Mouse (Mus musculus) liver, embryonic 11.5 days (tissue): ENCODE measurements around the gene Papola. TPM values are rescaled to one million over a fixed set of nuclear protein-coding genes. Genes with fewer than 3 reads are reported as not detected.

ENCODE experiments used
- ATAC-seq: fragments of 200-750 bp; cut with Nextera tagmentation; replicated peaks from 2 replicates; pipeline ENCODE4 v1.8.0; 2017; ENCODE audit warnings: moderate number of reproducible peaks, mild to moderate bottlenecking, moderate TSS enrichment, moderate library complexity; ENCODE audit not compliant: low FRiP score
- DNase-seq: peaks from one replicate; pipeline ENCODE4 v3.0.0-alpha.2; 2017; ENCODE audit warnings: low spot score
- H3K27ac ChIP-seq: fragments of 300-500 bp; sonication (generic); 2 replicates; pipeline ENCODE4 v1.5.1; 2014; ENCODE audit warnings: mild to moderate bottlenecking, low read depth, low read length, control low read depth
- H3K27me3 ChIP-seq: fragments of 300-500 bp; sonication (generic); replicated peaks from 2 replicates; pipeline ENCODE4 v1.6.1; 2014; ENCODE audit warnings: low read length, mixed read lengths; ENCODE audit not compliant: control insufficient read depth, insufficient read depth
- H3K36me3 ChIP-seq: fragments of 300-500 bp; sonication (generic); 2 replicates; pipeline ENCODE4 v1.6.1; 2014; ENCODE audit warnings: mild to moderate bottlenecking, low read length, moderate library complexity, mixed read lengths; ENCODE audit not compliant: control insufficient read depth, insufficient read depth
- H3K4me1 ChIP-seq: fragments of 300-500 bp; sonication (generic); replicated peaks from 2 replicates; pipeline ENCODE4 v1.6.1; 2014; ENCODE audit warnings: low read length, mixed read lengths; ENCODE audit not compliant: control insufficient read depth, insufficient read depth
- H3K4me2 ChIP-seq: fragments of 300-500 bp; sonication (generic); 2 replicates; pipeline ENCODE4 v1.6.1; 2014; ENCODE audit warnings: mild to moderate bottlenecking, control low read depth, moderate library complexity
- H3K4me3 ChIP-seq: fragments of 300-500 bp; sonication (generic); 2 replicates; pipeline ENCODE4 v1.5.1; 2014; ENCODE audit warnings: low read depth, low read length, control low read depth
- H3K9ac ChIP-seq: fragments of 300-500 bp; sonication (generic); 2 replicates; pipeline ENCODE4 v1.6.1; 2014; ENCODE audit warnings: low read depth, low read length, control low read depth
- H3K9me3 ChIP-seq: fragments of 300-500 bp; sonication (generic); 2 replicates; pipeline ENCODE4 v1.6.1; 2016; ENCODE audit warnings: low read length, inconsistent platforms, mixed read lengths; ENCODE audit not compliant: control insufficient read depth
- WGBS: fragments of 180-500 bp; shearing (Covaris S2); extraction: QIAGEN DNeasy Blood & Tissue Kit; methylation state at CpG from one replicate; pipeline ENCODE4 v1.1.7; 2014; 5-methylcytosine and 5-hydroxymethylcytosine counted together
- polyA plus RNA-seq: library from polyadenylated mRNA; unstranded; fragments of >200 nt; fragmentation: Nextera tagmentation; extraction: Ambion mirVana; gene quantifications from 2 replicates; pipeline ENCODE4 v1.2.1, GENCODE M21; 2014

The Papola gene
- polyA plus RNA-seq, 1 experiment from 2014 or later, result 178 TPM

DNA sequence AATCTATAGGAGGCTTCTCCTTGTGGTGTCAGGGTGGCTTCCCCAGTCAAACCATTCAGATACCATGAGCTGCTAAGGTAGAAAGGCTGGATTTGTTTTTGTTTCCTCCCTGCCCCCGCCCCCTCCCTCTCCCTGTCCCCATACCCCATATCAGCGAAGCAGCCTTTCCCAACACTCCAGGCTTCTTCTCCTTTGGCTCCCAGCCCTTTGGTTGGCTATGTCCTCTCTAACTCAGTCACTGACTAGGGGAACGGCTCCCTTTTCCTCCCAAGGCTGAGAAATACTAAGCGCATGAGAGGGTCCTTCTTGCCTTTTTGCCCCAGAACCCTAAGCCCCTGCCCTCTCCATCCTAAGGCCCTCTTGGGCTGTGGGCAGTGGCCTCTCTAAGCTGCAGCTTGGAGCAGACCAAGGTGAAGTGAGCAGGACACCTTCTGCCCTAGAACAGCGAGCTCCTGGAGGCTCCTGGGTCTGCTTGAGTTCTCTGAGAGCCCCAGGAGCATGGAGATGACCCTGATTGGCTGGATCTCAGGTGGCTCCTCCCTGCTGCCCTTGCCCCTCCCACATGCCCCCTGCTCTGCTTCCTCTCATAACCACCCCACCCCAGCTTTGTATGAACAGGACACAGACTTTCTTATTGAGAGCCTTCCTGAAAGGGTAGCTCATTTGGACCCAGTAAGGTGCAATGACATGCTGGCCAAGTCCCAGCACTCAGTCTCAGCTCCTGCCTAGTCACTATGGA is 73.6 kb downstream of the Papola start:
- 0 out of 2 replicates have a peak, but pooled peaks cover 2% of the 10 kb centered on the region for H3K4me1 ChIP-seq
- no peaks in the 10 kb centered on the region for H3K36me3 ChIP-seq
- H3K9me3 ChIP-seq, result no peaks in the 10 kb centered on the region
- H3K27ac ChIP-seq, result no peak overlapping the region
- 82% methylated on average over 5 of the region's 5 CpGs for WGBS
- DNase-seq, result no peak
- no peak for ATAC-seq
- H3K9ac ChIP-seq, result no peak overlapping the region
- H3K27me3 ChIP-seq, result no peaks in the 10 kb centered on the region
- no peak overlapping the region for H3K4me3 ChIP-seq
- H3K4me2 ChIP-seq, result no peak overlapping the region

DNA sequence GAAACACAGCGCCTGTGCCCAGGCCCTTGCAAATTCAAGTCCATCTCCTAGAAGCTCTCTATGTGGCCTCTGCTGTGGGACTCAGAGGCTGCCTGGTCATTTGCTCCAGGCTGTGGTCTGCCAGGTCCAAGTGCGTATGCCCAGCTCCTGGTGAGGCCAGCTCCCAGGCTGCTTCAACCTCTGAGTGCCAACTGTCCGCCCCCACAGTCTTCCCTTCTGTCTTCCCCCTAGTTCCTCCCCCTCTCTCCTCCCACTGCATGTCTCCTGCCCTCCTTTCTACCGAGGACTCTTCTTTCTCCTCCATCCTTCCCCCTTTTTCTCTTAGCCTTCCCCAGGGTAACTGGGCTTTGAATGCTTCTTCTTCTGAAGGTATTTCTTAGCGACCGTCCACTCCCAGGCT is 77.6 kb downstream of the Papola start:
- H3K27ac ChIP-seq, result no peak overlapping the region
- no peak overlapping the region for H3K4me3 ChIP-seq
- H3K27me3 ChIP-seq, result no peaks in the 10 kb centered on the region
- DNase-seq, result no peak
- 0 out of 2 replicates have a peak, but pooled peaks cover 2% of the 10 kb centered on the region for H3K4me1 ChIP-seq
- no peak overlapping the region for H3K9ac ChIP-seq
- no peaks in the 10 kb centered on the region for H3K9me3 ChIP-seq
- ATAC-seq, result no peak
- no peak overlapping the region for H3K4me2 ChIP-seq
- H3K36me3 ChIP-seq, result no peaks in the 10 kb centered on the region
- 77% methylated on average over 6 of the region's 6 CpGs for WGBS

DNA sequence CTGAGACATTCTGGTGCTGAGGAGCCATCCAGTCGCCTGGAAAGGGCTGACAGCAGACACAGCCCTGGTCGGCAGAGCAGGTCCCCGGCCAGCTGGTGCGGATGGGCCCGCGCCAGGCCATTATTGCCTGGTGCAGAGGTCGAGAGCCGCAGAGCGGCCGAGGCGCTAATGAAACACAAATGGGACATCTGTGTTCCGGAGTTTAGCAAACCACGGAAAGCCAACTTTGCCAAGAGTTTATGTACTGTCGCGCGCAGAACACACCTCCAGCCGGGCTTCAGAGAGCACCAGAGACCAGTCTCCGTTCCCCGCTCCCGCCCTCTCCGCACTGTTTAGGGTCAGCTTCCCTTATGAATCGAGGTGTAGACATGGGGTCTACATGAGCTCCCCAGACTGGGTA is 78.1 kb downstream of the Papola start:
- H3K4me3 ChIP-seq, result no peak overlapping the region
- DNase-seq (no peak), ATAC-seq (no peak)
- H3K4me2 ChIP-seq, result no peak overlapping the region
- H3K4me1 ChIP-seq, result 0 out of 2 replicates have a peak, but pooled peaks cover 2% of the 10 kb centered on the region
- H3K27ac ChIP-seq, result no peak overlapping the region
- H3K36me3 ChIP-seq, result no peaks in the 10 kb centered on the region
- 77% methylated on average over 22 of the region's 22 CpGs for WGBS
- no peak overlapping the region for H3K9ac ChIP-seq
- H3K27me3 ChIP-seq, result no peaks in the 10 kb centered on the region
- no peaks in the 10 kb centered on the region for H3K9me3 ChIP-seq

DNA sequence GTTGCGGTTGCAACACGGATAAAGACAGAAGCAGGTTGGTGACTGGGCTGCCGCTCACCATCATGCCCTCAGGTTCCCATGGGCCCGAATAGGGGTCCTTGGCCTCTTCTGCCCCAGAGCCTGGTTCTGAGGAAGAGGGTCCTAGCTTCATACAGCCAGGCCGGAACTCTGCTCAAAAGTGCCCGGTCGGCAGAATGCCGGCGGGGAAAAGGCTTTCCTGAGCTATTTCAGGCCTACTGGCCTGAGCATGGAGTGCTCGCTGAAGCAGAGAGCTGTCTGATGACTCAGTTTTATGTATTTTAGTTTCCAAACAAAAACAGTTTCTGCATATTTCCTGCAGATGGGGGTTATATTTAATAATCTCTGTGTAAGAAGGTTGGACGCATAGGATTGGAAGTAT is 78.9 kb downstream of the Papola start:
- Histone ChIP-seq H3K27me3 (no peaks in the 10 kb centered on the region), H3K4me3 (no peak overlapping the region), H3K4me1 (no peaks in the 10 kb centered on the region), H3K9me3 (no peaks in the 10 kb centered on the region), H3K36me3 (no peaks in the 10 kb centered on the region), H3K4me2 (no peak overlapping the region), H3K27ac (no peak overlapping the region), H3K9ac (no peak overlapping the region)
- ATAC-seq (no peak), DNase-seq (no peak)
- 86% methylated on average over 11 of the region's 11 CpGs for WGBS

DNA sequence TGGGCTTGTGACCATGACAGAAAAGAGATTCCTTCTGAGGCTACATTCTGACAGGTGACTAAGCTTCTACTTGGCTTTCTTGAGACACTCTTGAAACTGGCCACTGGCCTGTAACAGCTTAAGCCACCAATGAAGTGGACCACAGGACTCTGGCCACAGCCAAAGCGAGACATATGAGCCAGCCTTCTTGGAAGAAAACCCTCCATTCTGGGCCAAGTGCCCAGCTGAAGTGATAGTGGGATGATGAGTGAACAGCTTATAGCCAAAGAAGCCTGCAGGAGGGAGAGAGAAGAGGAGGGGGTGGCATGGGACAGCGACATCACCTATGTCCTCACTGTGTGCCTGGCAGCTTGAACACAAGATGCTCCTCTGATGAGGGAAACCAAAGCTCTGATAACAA is 83.2 kb downstream of the Papola start:
- Histone ChIP-seq H3K27me3 (no peaks in the 10 kb centered on the region), H3K9me3 (no peaks in the 10 kb centered on the region), H3K4me2 (no peak overlapping the region), H3K36me3 (no peaks in the 10 kb centered on the region), H3K4me1 (no peaks in the 10 kb centered on the region), H3K27ac (no peak overlapping the region), H3K4me3 (no peak overlapping the region), H3K9ac (no peak overlapping the region)
- DNase-seq (no peak), ATAC-seq (no peak)
- 89% methylated on average over 2 of the region's 2 CpGs for WGBS

DNA sequence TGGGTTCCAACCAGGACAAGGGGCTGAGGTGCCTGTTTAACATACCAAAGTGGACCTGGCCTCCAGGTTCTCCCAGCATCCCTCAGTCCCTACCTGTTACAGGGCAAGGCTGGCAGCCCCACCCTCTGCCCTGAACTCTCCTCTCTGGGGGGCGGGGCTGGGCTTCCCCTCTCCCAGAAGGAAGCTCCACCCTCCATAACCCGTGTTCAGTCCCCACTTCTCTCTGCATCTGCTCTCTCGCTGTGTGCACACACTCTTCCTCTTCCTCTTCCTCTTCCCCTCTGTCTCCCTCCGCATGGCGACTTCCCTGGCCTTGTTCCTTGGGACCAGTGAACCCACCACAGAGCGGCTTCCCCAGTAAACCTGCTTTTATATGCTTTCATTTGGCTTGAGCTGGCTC is 84.7 kb downstream of the Papola start:
- no peaks in the 10 kb centered on the region for H3K4me1 ChIP-seq
- 14% methylated on average over 6 of the region's 6 CpGs for WGBS

DNA sequence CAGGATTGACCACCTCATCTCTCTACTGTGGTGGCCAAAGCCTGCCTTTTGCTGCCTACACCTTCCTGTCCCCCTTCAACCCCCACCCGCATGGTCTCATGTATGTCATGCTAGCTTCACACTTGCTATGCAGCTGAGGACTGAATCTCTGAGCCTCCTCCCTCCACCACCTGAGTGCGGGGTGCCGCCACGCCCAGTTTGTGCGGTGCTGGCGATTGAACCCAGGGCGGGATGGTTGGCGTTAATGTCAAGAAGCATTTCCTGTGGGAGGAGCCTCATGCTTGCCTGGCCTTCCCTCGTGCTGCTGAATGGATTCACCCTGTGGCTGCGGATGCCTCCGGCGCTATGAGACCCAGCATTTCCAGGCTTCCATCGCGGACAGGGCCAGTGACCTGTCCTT is 85.2 kb downstream of the Papola start:
- H3K4me3 ChIP-seq, result no peak overlapping the region
- peak overlapping the region; percentile 16; the same call in 1 of the 2 replicates for H3K4me2 ChIP-seq
- WGBS, result 18% methylated on average over 14 of the region's 14 CpGs
- H3K27me3 ChIP-seq, result peaks cover 5% of the 10 kb centered on the region
- H3K36me3 ChIP-seq, result no peaks in the 10 kb centered on the region
- no peak overlapping the region for H3K9ac ChIP-seq
- no peak overlapping the region for H3K27ac ChIP-seq
- H3K4me1 ChIP-seq, result no peaks in the 10 kb centered on the region
- no peaks in the 10 kb centered on the region for H3K9me3 ChIP-seq
- ATAC-seq (no peak), DNase-seq (no peak)

More for the DNA sequence above, 84.7 kb downstream of the Papola start:
- Histone ChIP-seq H3K4me2 (peak overlapping the region; percentile 16; the same call in 1 of the 2 replicates), H3K4me3 (no peak overlapping the region), H3K27me3 (peaks cover 2% of the 10 kb centered on the region; the same call in 1 of the 2 replicates), H3K27ac (no peak overlapping the region), H3K9me3 (no peaks in the 10 kb centered on the region), H3K9ac (no peak overlapping the region), H3K36me3 (no peaks in the 10 kb centered on the region)
- ATAC-seq (no peak), DNase-seq (no peak)

DNA sequence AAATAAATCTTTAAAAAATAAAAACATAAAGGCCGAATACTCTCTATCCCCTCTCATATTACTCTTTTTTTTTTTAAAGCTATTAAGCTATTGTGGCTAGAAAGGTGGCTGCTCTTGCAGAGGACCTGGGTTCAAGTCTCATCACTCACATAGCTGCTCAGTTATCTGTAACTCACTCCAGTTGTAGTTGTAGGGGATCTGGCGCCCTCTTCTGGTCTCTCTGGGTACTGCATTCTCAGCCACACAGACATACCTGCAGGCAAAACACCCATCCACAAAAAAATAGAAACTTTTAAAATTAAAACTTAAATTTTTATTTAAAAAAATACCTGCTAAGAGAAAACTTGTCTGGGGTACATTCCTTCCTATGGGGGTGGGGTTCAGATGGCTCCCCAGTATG is 88.8 kb downstream of the Papola start:
- H3K9me3 ChIP-seq, result no peaks in the 10 kb centered on the region
- H3K27ac ChIP-seq, result no peak overlapping the region
- no peak overlapping the region for H3K4me2 ChIP-seq
- H3K4me3 ChIP-seq, result no peak overlapping the region
- WGBS, result 52% methylated on average over 2 of the region's 2 CpGs
- peaks cover 11% of the 10 kb centered on the region for H3K27me3 ChIP-seq
- H3K9ac ChIP-seq, result no peak overlapping the region
- no peak for DNase-seq
- ATAC-seq, result no peak
- no peaks in the 10 kb centered on the region for H3K4me1 ChIP-seq
- H3K36me3 ChIP-seq, result no peaks in the 10 kb centered on the region

DNA sequence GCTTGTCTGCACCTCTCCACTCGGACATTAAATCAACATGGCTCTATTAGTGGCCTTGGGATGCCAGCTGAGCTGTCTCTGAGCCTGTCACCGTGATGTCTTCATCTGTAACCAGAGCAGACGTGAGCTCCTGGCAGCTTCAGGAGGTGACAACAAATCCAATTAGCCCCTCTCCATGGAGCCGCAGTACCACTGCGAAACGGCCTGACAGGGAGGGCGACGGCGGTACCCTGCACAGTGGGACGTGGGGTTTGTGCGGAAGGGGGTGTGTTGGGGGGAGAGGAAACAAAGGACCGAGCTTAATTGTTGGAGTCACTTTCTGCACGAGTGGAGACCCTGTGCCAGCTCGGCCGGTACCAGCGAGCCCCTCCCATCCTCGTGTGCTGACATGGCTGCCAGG is 90.6 kb downstream of the Papola start:
- no peak overlapping the region for H3K27ac ChIP-seq
- ATAC-seq (no peak), DNase-seq (no peak)
- no peaks in the 10 kb centered on the region for H3K36me3 ChIP-seq
- H3K9me3 ChIP-seq, result no peaks in the 10 kb centered on the region
- no peak overlapping the region for H3K4me3 ChIP-seq
- peaks cover 11% of the 10 kb centered on the region for H3K27me3 ChIP-seq
- 18% methylated on average over 17 of the region's 17 CpGs for WGBS
- H3K4me1 ChIP-seq, result no peaks in the 10 kb centered on the region
- no peak overlapping the region for H3K4me2 ChIP-seq
- H3K9ac ChIP-seq, result no peak overlapping the region
